ENCODE assay signal across 37 mouse cellular contexts in genomic region chr11:96130606-96131005, GRCm38 (mm10). TPM values are rescaled to one million over a fixed set of nuclear protein-coding genes. Genes with fewer than 3 reads are reported as not detected.
DNase-seq lines count a peak whose midpoint lies in the region; ATAC-seq lines count a peak whose summit lies in the region.
"Had no signal": no experiment of that assay in that cellular context is flagged by ENCODE, and none has a peak within 500 bp of the region (broad histone marks: within the 10 kb centered on the region; RNA-seq: fewer than 3 reads in every experiment).

No protein-coding gene starts in this region.

- 39% methylated on average over 10 of the region's 10 CpGs for WGBS in intestine, embryonic 14.5 days
- 41% methylated on average over 10 of the region's 10 CpGs for WGBS in stomach, embryonic 15.5 days
- WGBS in hindbrain, embryonic 13.5 days: 69% methylated on average over 10 of the region's 10 CpGs

- H3K4me2 ChIP-seq in intestine, embryonic 14.5 days (ENCODE audit: low read length): no peak overlapping the region
- no peak overlapping the region for H3K4me2 ChIP-seq in stomach, embryonic 15.5 days
- no peak overlapping the region for H3K4me2 ChIP-seq in hindbrain, embryonic 13.5 days
- H3K4me2 ChIP-seq: embryonic facial prominence, embryonic 13.5 days; hindbrain, embryonic 12.5 days; limb, embryonic 15.5 days; liver, embryonic 13.5 days; midbrain, embryonic 13.5 days; neural tube, embryonic 13.5 days had no signal

- DNase-seq in 3T3-L1 (ENCODE audit: low read depth, low spot score): peak; percentile 64
- peak; percentile 58 for DNase-seq in NIH3T3 (ENCODE audit: low read depth)
- DNase-seq in intestine, embryonic 14.5 days (ENCODE audit: low spot score): no peak
- no peak for DNase-seq in left cerebral cortex, postnatal 4 days
- no peak for DNase-seq in left cerebral cortex, postnatal 14 days (ENCODE audit: low spot score in 2 of 2)
- no peak for DNase-seq in embryo, embryonic 9.5 days (ENCODE audit: extremely low spot score)
- DNase-seq: adrenal gland, adult 8-10 months; cerebellum, adult 11 months; cerebellum, adult 9-10 months; cerebellum, postnatal 36 days; gastrocnemius, postnatal 14 days; kidney, adult 2 months; kidney, postnatal 36 days; liver, embryonic 13.5 days; lung, adult 18-20 months; lung, postnatal 4 days; thymus, adult 2 months; thymus, postnatal 36 days had no signal

- no peaks in the 10 kb centered on the region for H3K9me3 ChIP-seq in intestine, embryonic 14.5 days (ENCODE audit: control insufficient read depth, low read length)
- no peaks in the 10 kb centered on the region for H3K9me3 ChIP-seq in stomach, embryonic 15.5 days
- no peaks in the 10 kb centered on the region for H3K9me3 ChIP-seq in hindbrain, embryonic 13.5 days
- H3K9me3 ChIP-seq: embryonic facial prominence, embryonic 13.5 days; forebrain, embryonic 10.5 days; hindbrain, embryonic 12.5 days; limb, embryonic 10.5 days; limb, embryonic 15.5 days; liver, embryonic 13.5 days; megakaryocyte, embryonic 14.5 days; midbrain, embryonic 13.5 days; neural tube, embryonic 13.5 days had no signal

- H3K4me3 ChIP-seq in intestine, embryonic 14.5 days (ENCODE audit: low read depth, low read length): no peak overlapping the region
- no peak overlapping the region for H3K4me3 ChIP-seq in stomach, embryonic 15.5 days (replicated peaks)
- no peak overlapping the region for H3K4me3 ChIP-seq in hindbrain, embryonic 13.5 days
- H3K4me3 ChIP-seq: embryonic facial prominence, embryonic 13.5 days; forebrain, embryonic 10.5 days; hindbrain, embryonic 12.5 days; layer of hippocampus, adult 2 months; limb, embryonic 10.5 days; limb, embryonic 15.5 days; liver, embryonic 13.5 days; megakaryocyte, embryonic 14.5 days; midbrain, embryonic 13.5 days; neural tube, embryonic 13.5 days had no signal

- ATAC-seq in intestine, embryonic 14.5 days (replicated peaks; ENCODE audit: low FRiP score, low TSS enrichment, low read depth): peak; percentile 61
- peak; percentile 85 for ATAC-seq in stomach, embryonic 15.5 days (ENCODE audit: insufficient read depth, low FRiP score, low read depth)
- no peak for ATAC-seq in hindbrain, embryonic 13.5 days (ENCODE audit: low FRiP score)
- ATAC-seq: forebrain, embryonic 16.5 days; lung, postnatal 0 days; midbrain, embryonic 13.5 days had no signal

- intact Hi-C loops in left cerebral cortex, postnatal 4 days (cut with DNase I): no loop called here
- intact Hi-C loops in left cerebral cortex, postnatal 14 days (cut with DNase I): no loop called here

- H3K27ac ChIP-seq in intestine, embryonic 14.5 days (ENCODE audit: low read depth): peak overlapping the region; percentile 59; the same call in 1 of the 2 replicates
- H3K27ac ChIP-seq in stomach, embryonic 15.5 days: peak overlapping the region; percentile 72
- H3K27ac ChIP-seq in hindbrain, embryonic 13.5 days: no peak overlapping the region
- H3K27ac ChIP-seq: embryonic facial prominence, embryonic 13.5 days; forebrain, embryonic 10.5 days; hindbrain, embryonic 12.5 days; layer of hippocampus, adult 2 months; limb, embryonic 10.5 days; limb, embryonic 15.5 days; liver, embryonic 13.5 days; midbrain, embryonic 13.5 days; neural tube, embryonic 13.5 days had no signal

- H3K4me1 ChIP-seq in intestine, embryonic 14.5 days (replicated peaks; ENCODE audit: control insufficient read depth, insufficient read depth, low read length): no peaks in the 10 kb centered on the region
- H3K4me1 ChIP-seq in stomach, embryonic 15.5 days: 0 out of 2 replicates have a peak, but pooled peaks cover 3% of the 10 kb centered on the region
- H3K4me1 ChIP-seq in hindbrain, embryonic 13.5 days (replicated peaks): peaks cover 7% of the 10 kb centered on the region

- no peaks in the 10 kb centered on the region for H3K36me3 ChIP-seq in intestine, embryonic 14.5 days (ENCODE audit: control insufficient read depth, insufficient read depth, low read length)
- no peaks in the 10 kb centered on the region for H3K36me3 ChIP-seq in stomach, embryonic 15.5 days
- H3K36me3 ChIP-seq in hindbrain, embryonic 13.5 days: no peaks in the 10 kb centered on the region
- H3K36me3 ChIP-seq: embryonic facial prominence, embryonic 13.5 days; forebrain, embryonic 10.5 days; hindbrain, embryonic 12.5 days; limb, embryonic 10.5 days; limb, embryonic 15.5 days; liver, embryonic 13.5 days; midbrain, embryonic 13.5 days; neural tube, embryonic 13.5 days had no signal

- no peak overlapping the region for H3K9ac ChIP-seq in intestine, embryonic 14.5 days (ENCODE audit: low read length)
- no peak overlapping the region for H3K9ac ChIP-seq in stomach, embryonic 15.5 days
- H3K9ac ChIP-seq in hindbrain, embryonic 13.5 days: no peak overlapping the region
- H3K9ac ChIP-seq: embryonic facial prominence, embryonic 13.5 days; hindbrain, embryonic 12.5 days; limb, embryonic 15.5 days; liver, embryonic 13.5 days; midbrain, embryonic 13.5 days; neural tube, embryonic 13.5 days had no signal

- peaks cover 10% of the 10 kb centered on the region for H3K27me3 ChIP-seq in intestine, embryonic 14.5 days (replicated peaks; ENCODE audit: control insufficient read depth, insufficient read depth, low read length)
- no peaks in the 10 kb centered on the region; the same call in 1 of the 2 replicates for H3K27me3 ChIP-seq in stomach, embryonic 15.5 days (replicated peaks)
- H3K27me3 ChIP-seq in hindbrain, embryonic 13.5 days: peaks cover 33% of the 10 kb centered on the region

RNA-seq across cellular contexts. Expression of gene Ttll6, which starts 3.0 kb away (rescaled TPM):
- polyA plus RNA-seq in intestine, embryonic 14.5 days (2014; fragmentation: Nextera tagmentation; extraction: Ambion mirVana): 0.15 and 0.22 TPM in 2 replicates
- polyA plus RNA-seq in stomach, embryonic 15.5 days (2015; fragmentation: Nextera tagmentation; extraction: Ambion mirVana): 0.31 and 0.36 TPM in 2 replicates
- under 1 TPM; 0.28 to 0.32 TPM for total RNA-seq in left cerebral cortex, postnatal 4 days (2021)
- under 1 TPM; 0.18 to 0.27 TPM for total RNA-seq in left cerebral cortex, postnatal 14 days (2021)
- 0.22 and 0.26 TPM in 2 replicates for polyA plus RNA-seq in hindbrain, embryonic 13.5 days (2015; fragmentation: Nextera tagmentation; extraction: Ambion mirVana)
- total RNA-seq: adrenal gland, adult 8-10 months; gastrocnemius, postnatal 14 days; granulocyte monocyte progenitor cell, adult 5-6 weeks; heart, postnatal 25 days had no signal
- polyA plus RNA-seq: forebrain, embryonic 10.5 days; heart, embryonic 14.5 days; kidney, embryonic 16.5 days; limb, embryonic 10.5 days; limb, embryonic 15.5 days; liver, embryonic 13.5 days; neural tube, embryonic 13.5 days had no signal

RNA-seq across cellular contexts. Expression of gene Calcoco2, which starts 18.8 kb away (rescaled TPM):
- polyA plus RNA-seq in intestine, embryonic 14.5 days (2014; fragmentation: Nextera tagmentation; extraction: Ambion mirVana): 0.11 TPM in 1 of 2 replicates, not detected in the other
- polyA plus RNA-seq in stomach, embryonic 15.5 days (2015; fragmentation: Nextera tagmentation; extraction: Ambion mirVana): 0.13 and 0.18 TPM in 2 replicates
- total RNA-seq in left cerebral cortex, postnatal 4 days (2021): not detected
- not detected for total RNA-seq in left cerebral cortex, postnatal 14 days (2021)
- polyA plus RNA-seq in hindbrain, embryonic 13.5 days (2015; fragmentation: Nextera tagmentation; extraction: Ambion mirVana): not detected in 2 replicates
- total RNA-seq: adrenal gland, adult 8-10 months; gastrocnemius, postnatal 14 days; granulocyte monocyte progenitor cell, adult 5-6 weeks; heart, postnatal 25 days; layer of hippocampus, adult 2 months; layer of hippocampus, postnatal 25 days; left cerebral cortex, adult 8-10 months had no signal
- polyA plus RNA-seq: embryonic facial prominence, embryonic 13.5 days; forebrain, embryonic 10.5 days; heart, embryonic 14.5 days; kidney, adult 2 months; kidney, embryonic 16.5 days; limb, embryonic 10.5 days; limb, embryonic 15.5 days; liver, embryonic 13.5 days; midbrain, embryonic 13.5 days; neural tube, embryonic 13.5 days; thymus, adult 2 months had no signal

RNA-seq across cellular contexts. Expression of gene Atp5g1, which starts 55.1 kb away (rescaled TPM):
- polyA plus RNA-seq in intestine, embryonic 14.5 days (2014; fragmentation: Nextera tagmentation; extraction: Ambion mirVana): 943 and 1,086 TPM in 2 replicates
- polyA plus RNA-seq in stomach, embryonic 15.5 days (2015; fragmentation: Nextera tagmentation; extraction: Ambion mirVana): 718 and 882 TPM in 2 replicates
- 100 to 1,000 TPM; 349 to 390 TPM for total RNA-seq in left cerebral cortex, postnatal 4 days (2021)
- 100 to 1,000 TPM; 590 to 620 TPM for total RNA-seq in left cerebral cortex, postnatal 14 days (2021)
- polyA plus RNA-seq in hindbrain, embryonic 13.5 days (2015; fragmentation: Nextera tagmentation; extraction: Ambion mirVana): 530 and 549 TPM in 2 replicates

Comparison
In these comparisons a context has a peak if more than half of its experiments do, and no peak if none do; other contexts are left out.
1. DNase-seq: peak in 3T3-L1 (single experiment) and NIH3T3 (single experiment); none in intestine, embryonic 14.5 days (single experiment), left cerebral cortex, postnatal 4 days (single experiment), left cerebral cortex, postnatal 14 days (0 of 2) and embryo, embryonic 9.5 days (single experiment).